Mouse (Mus musculus) midbrain, embryonic 13.5 days (tissue): ENCODE results near the gene Ubxn7. TPM values are rescaled to one million over a fixed set of nuclear protein-coding genes. Genes with fewer than 3 reads are reported as not detected.

Source experiments
- ATAC-seq: fragments of 200-750 bp; cut with Nextera tagmentation; 2 replicates; pipeline ENCODE4 v1.8.0; 2017; ENCODE audit warnings: mild to moderate bottlenecking, moderate TSS enrichment, moderate library complexity
- H3K27ac ChIP-seq: fragments of 300-500 bp; sonication (generic); 2 replicates; pipeline ENCODE4 v1.5.1; 2015; ENCODE audit warnings: inconsistent platforms, mild to moderate bottlenecking, moderate library complexity
- H3K27me3 ChIP-seq: fragments of 300-500 bp; sonication (generic); 2 replicates; pipeline ENCODE4 v1.6.1; 2015; ENCODE audit warnings: mild to moderate bottlenecking, inconsistent platforms
- H3K36me3 ChIP-seq: fragments of 300-500 bp; sonication (generic); 2 replicates; pipeline ENCODE4 v1.6.1; 2015; ENCODE audit warnings: mild to moderate bottlenecking, inconsistent platforms
- H3K4me1 ChIP-seq: fragments of 300-500 bp; sonication (generic); replicated peaks from 2 replicates; pipeline ENCODE4 v1.6.1; 2015; ENCODE audit warnings: inconsistent platforms
- H3K4me2 ChIP-seq: fragments of 300-500 bp; sonication (generic); replicated peaks from 2 replicates; pipeline ENCODE4 v1.6.1; 2015; ENCODE audit warnings: moderate library complexity, mild to moderate bottlenecking, inconsistent platforms
- H3K4me3 ChIP-seq: fragments of 300-500 bp; sonication (generic); replicated peaks from 2 replicates; pipeline ENCODE4 v1.5.1; 2015; ENCODE audit warnings: mild to moderate bottlenecking, inconsistent platforms
- H3K9ac ChIP-seq: fragments of 300-500 bp; sonication (generic); replicated peaks from 2 replicates; pipeline ENCODE4 v1.6.1; 2015; ENCODE audit warnings: mild to moderate bottlenecking, inconsistent platforms
- H3K9me3 ChIP-seq: fragments of 300-500 bp; sonication (generic); 2 replicates; pipeline ENCODE4 v1.6.1; 2016; ENCODE audit warnings: mild to moderate bottlenecking, inconsistent platforms
- WGBS: fragments of 180-500 bp; shearing (Covaris S2); methylation state at CpG from one replicate; pipeline ENCODE4 v1.1.7; 2015; 5-methylcytosine and 5-hydroxymethylcytosine counted together
- polyA plus RNA-seq: library from polyadenylated mRNA; unstranded; fragments of >200 nt; fragmentation: Nextera tagmentation; extraction: Ambion mirVana; gene quantifications from 2 replicates; pipeline ENCODE4 v1.2.1, GENCODE M21; 2015

Gene Ubxn7
- polyA plus RNA-seq, 1 experiment from 2014 or later: 28.5 TPM

DNA sequence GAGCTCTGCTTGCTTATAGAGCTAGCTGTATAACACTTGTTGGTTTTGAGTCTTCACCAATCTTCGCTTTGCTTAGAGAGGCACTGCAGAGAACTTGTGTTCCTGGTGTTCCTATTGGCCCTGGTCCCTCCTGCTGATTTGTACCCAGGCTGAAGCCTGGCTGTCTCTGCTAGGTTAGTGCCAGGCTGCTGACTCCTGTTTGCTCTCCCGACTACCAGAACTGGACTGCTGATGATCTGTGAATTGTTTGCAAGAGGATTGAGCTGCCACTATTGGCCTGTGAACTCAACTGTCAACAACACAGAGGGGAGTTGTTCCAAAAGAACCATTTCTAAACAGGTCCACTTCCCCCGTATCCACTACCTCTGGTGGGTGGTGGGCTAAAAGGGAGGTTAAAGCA is 109.4 kb downstream of the Ubxn7 start:
- H3K9ac ChIP-seq: no peak overlapping the region
- H3K9me3 ChIP-seq: no peaks in the 10 kb centered on the region
- no peak for ATAC-seq
- no peak overlapping the region for H3K4me3 ChIP-seq
- H3K27me3 ChIP-seq: no peaks in the 10 kb centered on the region
- WGBS: 92% methylated on average over 3 of the region's 3 CpGs
- no peaks in the 10 kb centered on the region; the same call in 1 of the 2 replicates for H3K36me3 ChIP-seq
- no peaks in the 10 kb centered on the region for H3K4me1 ChIP-seq
- no peak overlapping the region for H3K27ac ChIP-seq
- no peak overlapping the region for H3K4me2 ChIP-seq

Other genes starting within 250 kb of the Ubxn7 start
- 149 and 153 TPM in 2 replicates for gene Pigx, start 232.5 kb upstream of the Ubxn7 start, polyA plus RNA-seq
- gene Cep19, start 232.5 kb upstream of the Ubxn7 start, polyA plus RNA-seq: 45.6 and 46.9 TPM in 2 replicates
- gene Nrros, start 166.7 kb upstream of the Ubxn7 start, polyA plus RNA-seq: 5.9 and 7.1 TPM in 2 replicates
- not detected in 2 replicates for gene Bex6, start 152.4 kb upstream of the Ubxn7 start, polyA plus RNA-seq
- 8.3 and 8.4 TPM in 2 replicates for gene Fbxo45, start 85.1 kb upstream of the Ubxn7 start, polyA plus RNA-seq
- gene Wdr53, start 85.0 kb upstream of the Ubxn7 start, polyA plus RNA-seq: 15.6 and 16.2 TPM in 2 replicates
- 0.14 and 0.15 TPM in 2 replicates for gene Smco1, start 60.8 kb upstream of the Ubxn7 start, polyA plus RNA-seq
- 26.9 and 29.7 TPM in 2 replicates for gene Rnf168, start 54.8 kb upstream of the Ubxn7 start, polyA plus RNA-seq
- gene Tm4sf19, start 68.2 kb downstream of the Ubxn7 start, polyA plus RNA-seq: not detected in 2 replicates
- 30.1 and 38.8 TPM in 2 replicates for gene Tctex1d2, start 87.4 kb downstream of the Ubxn7 start, polyA plus RNA-seq
- gene Pcyt1a, start 98.7 kb downstream of the Ubxn7 start, polyA plus RNA-seq: 47.8 and 48.0 TPM in 2 replicates
- 0.27 and 0.39 TPM in 2 replicates for gene Slc51a, start 155.6 kb downstream of the Ubxn7 start, polyA plus RNA-seq
- gene Zdhhc19, start 164.0 kb downstream of the Ubxn7 start, polyA plus RNA-seq: not detected in 2 replicates